Mouse (Mus musculus) telencephalon, adult 2 months (tissue): ENCODE results near the gene Emid1.

ENCODE experiments used
- DNase-seq: peaks from one replicate; pipeline ENCODE4 v3.0.0-alpha.2; 2011; ENCODE audit warnings: low read depth, low spot score

Gene Emid1

DNA sequence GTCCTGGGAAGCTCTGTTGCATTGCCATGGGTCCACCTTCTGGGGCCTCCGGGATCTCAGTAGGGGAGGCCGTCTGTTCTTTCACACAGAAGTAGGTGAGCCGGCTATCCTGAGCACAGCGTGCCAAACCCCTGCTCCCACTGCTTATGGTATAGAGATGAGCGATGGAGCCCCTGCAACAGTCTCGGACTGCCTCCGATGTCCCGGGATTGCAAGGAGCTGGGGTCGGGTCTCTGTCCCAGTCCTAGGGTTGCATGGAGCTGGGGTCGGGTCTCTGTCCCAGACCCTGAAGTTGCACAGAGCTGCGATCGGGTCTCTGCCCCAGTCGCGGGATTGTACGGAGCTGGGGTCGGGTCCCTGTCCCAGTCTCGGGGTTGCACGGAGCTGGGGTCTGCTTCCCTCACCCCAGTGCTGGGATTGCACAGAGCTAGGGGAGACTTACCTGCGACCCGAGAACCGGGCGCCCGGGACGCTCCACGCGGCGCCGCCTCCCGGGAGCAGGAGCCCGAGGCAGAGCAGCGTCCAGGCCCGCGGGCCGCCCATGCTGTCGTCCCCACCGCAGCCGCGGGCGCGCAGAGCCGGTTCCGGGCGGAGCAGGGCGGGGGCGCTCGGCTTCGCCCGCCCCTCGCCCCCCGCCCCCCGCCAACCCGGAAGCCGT, at the start of gene Emid1:
Emid1 (minus strand) TSS at position 578 of the 658 bp plus-strand sequence.
- DNase-seq, result no peak

- DNase-seq, result no peak
These were observed 47.8 kb upstream of the Emid1 start for GRCm38 (mm10) chr11:5199879-5200278.

DNA sequence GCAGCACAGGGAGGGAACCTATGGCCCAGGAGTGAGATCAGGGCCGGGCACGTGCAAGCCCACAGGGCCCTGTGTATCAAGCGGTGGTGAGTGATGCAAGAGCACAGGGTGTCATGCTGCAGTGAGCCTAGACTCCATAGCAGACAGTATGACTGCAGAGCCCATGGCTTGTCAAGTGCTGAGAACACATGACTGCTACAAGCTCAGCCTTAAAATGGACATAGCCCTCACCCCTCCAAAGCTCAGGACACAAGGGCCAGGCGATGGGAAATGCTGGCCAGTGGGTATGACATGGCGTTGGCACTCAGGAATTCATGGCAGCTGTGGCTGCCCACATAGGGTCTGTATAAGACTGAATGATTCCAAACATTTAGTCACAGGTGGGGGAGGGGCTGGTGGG, 45.0 kb upstream of the Emid1 start:
- DNase-seq, result no peak

- DNase-seq, result no peak
These were observed 44.5 kb upstream of the Emid1 start for GRCm38 (mm10) chr11:5196583-5196982.

DNA sequence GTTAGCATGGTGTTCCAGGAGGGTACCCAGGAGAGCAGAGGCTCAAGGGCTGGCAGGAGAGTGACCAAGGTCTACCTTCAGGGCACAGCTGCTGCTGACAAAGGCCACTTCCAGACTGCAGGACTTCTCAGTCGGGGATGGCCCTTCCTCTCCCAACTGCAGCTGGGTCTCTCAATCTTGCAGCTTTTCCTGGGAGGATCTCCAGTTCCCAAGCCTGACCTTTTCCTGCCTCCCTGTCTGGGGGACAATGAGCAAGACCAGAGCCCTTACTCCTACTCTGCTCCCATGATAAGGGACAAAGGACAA, 41.5 kb upstream of the Emid1 start:
- no peak for DNase-seq

GRCm38 (mm10) chr11:5192840-5193575, 41.0 kb upstream of the Emid1 start:
- no peak for DNase-seq

DNA sequence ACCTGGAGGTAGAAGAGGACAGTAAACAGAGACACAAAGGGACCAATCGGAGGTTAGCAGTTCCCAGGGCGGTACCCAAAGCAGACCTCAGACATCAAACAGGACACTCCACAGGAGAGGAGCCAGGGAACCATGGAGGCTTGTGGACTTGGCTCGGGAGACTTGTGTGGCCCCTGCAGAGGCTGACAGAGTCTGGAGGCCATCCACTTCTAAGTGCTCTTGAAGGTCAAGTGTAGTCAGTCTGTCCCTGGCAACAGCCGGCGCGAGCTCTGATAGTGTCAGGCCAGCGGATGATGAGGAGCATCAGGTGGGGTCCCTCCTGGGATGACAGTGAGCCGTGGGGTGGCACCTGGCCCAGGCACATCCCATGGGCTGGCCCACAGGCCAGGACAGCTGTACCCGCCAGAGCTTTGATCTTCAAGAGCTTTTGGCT, 40.0 kb upstream of the Emid1 start:
- DNase-seq, result no peak

DNA sequence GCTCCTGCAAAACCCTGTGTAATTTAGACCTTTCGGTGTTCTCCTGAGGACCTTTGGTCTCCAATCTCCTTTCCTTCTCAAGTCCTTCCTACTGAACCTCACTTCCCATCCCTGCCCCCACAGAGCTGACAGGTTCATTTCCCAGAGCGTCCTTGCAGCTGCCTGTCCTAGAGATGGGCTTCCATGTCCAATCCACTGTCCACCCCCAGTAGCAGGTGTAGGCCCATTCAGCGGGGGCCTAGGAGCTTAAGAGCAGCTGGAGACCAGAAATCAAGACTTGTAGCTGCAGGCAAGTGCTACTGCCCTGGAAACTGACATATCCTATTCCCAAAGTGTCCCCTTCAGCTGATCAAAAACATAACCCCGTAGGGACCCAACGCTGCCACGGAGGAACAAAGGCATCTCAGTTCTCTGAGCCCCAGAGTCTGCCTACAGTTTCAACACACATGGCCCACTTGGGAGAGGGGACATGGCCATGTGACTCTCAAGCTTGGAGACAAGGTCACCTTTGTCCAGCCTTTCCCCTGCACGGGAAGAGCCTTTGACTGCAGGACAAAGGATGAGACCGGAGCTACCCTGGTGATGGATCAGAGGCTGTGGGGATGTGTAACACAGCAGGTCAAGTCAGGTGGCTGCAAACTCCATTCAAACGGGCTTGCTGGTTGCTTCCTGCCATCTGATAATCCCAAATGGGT, 37.3 kb upstream of the Emid1 start:
- DNase-seq, result no peak

GRCm38 (mm10) chr11:5188170-5188569, 36.1 kb upstream of the Emid1 start:
- DNase-seq, result no peak

- no peak for DNase-seq
These were observed 32.8 kb upstream of the Emid1 start for GRCm38 (mm10) chr11:5184832-5185231.

DNA sequence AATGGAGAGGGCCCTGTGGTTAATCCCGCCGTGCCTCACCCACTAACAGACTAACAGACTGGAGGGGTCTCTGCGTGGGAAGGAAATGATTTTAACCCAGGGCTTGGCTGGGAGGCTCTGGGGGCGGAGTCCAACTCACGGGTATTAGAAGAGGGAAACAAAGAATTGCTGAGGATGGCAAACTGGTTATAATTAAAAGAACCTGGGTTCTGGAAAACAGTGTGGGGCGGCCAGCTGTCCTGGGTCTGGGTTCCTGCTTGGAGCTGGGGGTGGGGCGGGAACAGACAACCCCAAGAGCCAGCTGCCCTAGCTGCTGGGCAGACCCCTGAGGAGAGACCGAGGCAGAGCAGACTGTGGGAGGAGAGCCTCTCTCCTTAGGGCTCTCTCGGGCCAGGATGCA, 32.2 kb upstream of the Emid1 start:
- no peak for DNase-seq

- DNase-seq, result no peak
These were observed 30.8 kb upstream of the Emid1 start for GRCm38 (mm10) chr11:5182870-5183269.

- DNase-seq, result no peak
These were observed 29.9 kb upstream of the Emid1 start for GRCm38 (mm10) chr11:5181850-5182404.

DNA sequence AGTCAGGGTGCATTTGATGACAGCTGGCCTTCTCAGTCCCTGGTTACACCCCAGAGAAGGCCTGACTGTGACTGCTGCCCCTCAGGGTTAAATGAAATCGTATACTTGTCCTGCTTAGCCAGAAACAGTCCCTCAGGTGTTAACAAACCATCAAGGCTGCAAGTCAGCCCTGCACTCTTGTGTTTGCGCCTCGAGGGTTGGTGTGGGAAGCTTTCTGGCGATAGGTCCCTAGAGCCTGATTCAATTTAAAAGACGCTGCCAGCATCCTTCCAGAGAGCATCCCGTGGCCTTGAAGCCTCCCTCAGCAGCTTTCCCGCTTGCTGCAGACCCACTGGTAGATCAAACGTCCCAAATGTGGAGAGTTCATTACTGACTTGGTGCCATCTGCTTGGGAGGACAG, 27.3 kb upstream of the Emid1 start:
- DNase-seq, result no peak

- no peak for DNase-seq
These were observed 25.1 kb upstream of the Emid1 start for GRCm38 (mm10) chr11:5177171-5177570.

DNA sequence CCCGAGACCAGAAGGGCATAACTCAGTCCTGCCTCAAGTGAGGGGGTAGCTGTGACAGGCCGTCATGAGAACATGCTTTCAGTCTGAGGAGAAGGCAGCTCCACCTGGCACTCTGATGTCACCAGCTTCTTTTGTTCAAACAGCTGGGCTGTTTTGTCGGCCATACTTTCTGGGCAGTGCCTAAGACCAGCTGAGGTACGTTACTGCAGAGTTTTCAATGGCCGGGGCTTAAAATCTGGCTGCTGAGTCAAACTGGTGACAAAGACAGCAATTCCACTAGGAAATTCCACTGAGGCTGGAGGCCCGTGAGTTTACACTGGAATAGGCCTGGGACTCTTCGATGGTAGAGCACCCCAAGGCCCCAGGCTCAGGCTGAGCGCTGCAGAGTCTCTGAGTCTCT, 24.6 kb upstream of the Emid1 start:
- no peak for DNase-seq

- no peak for DNase-seq
These were observed 23.8 kb upstream of the Emid1 start for GRCm38 (mm10) chr11:5175866-5176265.

GRCm38 (mm10) chr11:5175141-5175540, 23.1 kb upstream of the Emid1 start:
- no peak for DNase-seq

- DNase-seq, result no peak
These were observed 20.8 kb upstream of the Emid1 start for GRCm38 (mm10) chr11:5172861-5173260.

GRCm38 (mm10) chr11:5167311-5167710, 15.3 kb upstream of the Emid1 start:
- DNase-seq, result no peak

DNA sequence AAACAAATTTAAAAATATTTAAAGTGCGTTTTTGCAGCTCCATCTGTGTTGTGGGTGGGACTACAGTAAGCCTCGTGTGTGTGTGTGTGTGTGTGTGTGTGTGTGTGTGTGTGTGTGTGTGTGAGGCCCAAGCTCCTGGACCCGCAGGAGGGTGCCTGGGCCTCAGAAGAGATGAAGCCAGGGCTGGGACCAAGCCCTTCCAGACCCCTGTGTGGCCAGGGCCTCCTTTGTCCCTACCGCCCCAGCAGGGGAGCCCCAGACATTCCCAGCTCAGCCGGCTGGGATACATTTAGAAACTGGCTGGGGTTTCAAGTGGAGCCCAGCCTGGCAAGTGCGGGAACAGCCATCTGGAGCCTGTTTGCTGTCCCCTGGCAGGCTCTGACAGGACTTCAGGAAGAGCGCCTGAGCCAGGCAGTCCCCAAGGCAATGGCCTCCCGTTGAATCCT, 13.4 kb upstream of the Emid1 start:
- peak; percentile 78 for DNase-seq

DNA sequence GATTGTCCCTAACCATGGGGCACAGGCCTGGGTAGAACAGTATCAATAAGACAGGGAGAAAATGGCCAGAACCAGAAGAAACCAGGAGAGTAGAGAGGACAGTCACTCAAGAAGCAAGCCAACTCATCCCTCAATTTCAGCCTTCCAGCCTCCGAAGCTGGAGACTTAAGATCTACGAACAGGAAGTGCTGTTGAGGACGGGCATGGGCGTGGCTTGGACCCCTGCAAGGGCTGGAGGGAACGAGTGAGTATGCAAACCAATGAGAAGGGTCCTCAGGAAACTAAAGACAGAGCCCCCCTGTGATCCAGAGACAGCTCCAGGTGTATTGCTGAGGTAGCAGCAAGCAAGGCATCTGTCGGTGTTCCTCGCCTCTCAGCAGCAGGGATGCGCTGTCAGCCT, 12.3 kb upstream of the Emid1 start:
- no peak for DNase-seq

DNA sequence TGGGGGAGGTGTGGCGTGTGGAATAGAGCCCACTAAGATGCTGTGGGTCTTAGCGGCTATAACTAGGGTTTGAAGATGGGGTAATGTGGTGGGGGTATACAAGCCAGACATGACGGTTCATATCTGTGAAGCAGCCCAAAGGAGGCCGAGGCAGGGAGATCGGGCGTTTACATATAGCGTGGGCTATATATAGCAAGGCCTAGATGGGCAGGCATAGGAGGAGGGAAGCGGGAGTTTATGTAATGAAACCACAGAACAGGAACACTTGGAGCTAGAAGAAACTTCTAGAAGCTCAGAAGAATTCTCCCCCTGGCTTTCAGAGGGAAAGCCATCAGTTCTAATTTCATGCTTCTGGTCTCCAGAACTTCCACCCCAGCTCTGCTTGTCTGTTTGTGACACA, 11.4 kb upstream of the Emid1 start:
- no peak for DNase-seq
